Mouse (Mus musculus) liver, adult 2 months (tissue): ENCODE results near the gene Zfp618. TPM values are rescaled to one million over a fixed set of nuclear protein-coding genes. Genes with fewer than 3 reads are reported as not detected.

Experiments used
- DNase-seq: peaks from one replicate; pipeline ENCODE4 v3.0.0-alpha.2; 2011; ENCODE audit warnings: low read depth, low spot score; ENCODE audit errors: extremely low read depth
- H3K27ac ChIP-seq: fragments of 200-500 bp; replicated peaks from 2 replicates; pipeline ENCODE4 v1.5.1; 2012; ENCODE audit warnings: low read depth, mild to moderate bottlenecking, control low read depth, inconsistent platforms, low read length; ENCODE audit not compliant: insufficient read depth
- H3K27me3 ChIP-seq: fragments of 200-500 bp; 2 replicates; pipeline ENCODE4 v1.6.1; 2012; ENCODE audit warnings: mild to moderate bottlenecking, moderate library complexity, low read length, inconsistent platforms; ENCODE audit not compliant: control insufficient read depth, insufficient read depth
- H3K36me3 ChIP-seq: fragments of 200-500 bp; 2 replicates; pipeline ENCODE4 v1.6.1; 2012; ENCODE audit warnings: low read length, inconsistent platforms; ENCODE audit not compliant: control insufficient read depth, insufficient read depth
- H3K4me1 ChIP-seq: fragments of 200-500 bp; 2 replicates; pipeline ENCODE4 v1.6.1; 2011; ENCODE audit warnings: low read length; ENCODE audit not compliant: control insufficient read depth, insufficient read depth
- H3K4me3 ChIP-seq: fragments of 200-500 bp; 2 replicates; pipeline ENCODE4 v1.5.1; 2011; ENCODE audit warnings: low read depth, mild to moderate bottlenecking, control low read depth, low read length, moderate library complexity; ENCODE audit not compliant: insufficient read depth
- H3K79me2 ChIP-seq: fragments of 200-500 bp; 2 replicates; pipeline ENCODE4 v1.6.1; 2012; ENCODE audit warnings: inconsistent platforms, mild to moderate bottlenecking, low read length, moderate library complexity; ENCODE audit not compliant: control insufficient read depth, insufficient read depth
- H3K9ac ChIP-seq: fragments of 200-500 bp; 2 replicates; pipeline ENCODE4 v1.6.1; 2012; ENCODE audit warnings: low read depth, mild to moderate bottlenecking, control low read depth, inconsistent platforms, low read length
- CTCF ChIP-seq: fragments of 200-500 bp; IDR thresholded peaks from 2 replicates; pipeline ENCODE4 v1.5.1; 2011; ENCODE audit warnings: low read depth, low read length, control low read depth
- POLR2A ChIP-seq: fragments of 200-500 bp; IDR thresholded peaks from 2 replicates; pipeline ENCODE4 v1.6.1; 2011; ENCODE audit warnings: low read length, control low read depth; ENCODE audit not compliant: insufficient read depth; ENCODE audit errors: extremely low read depth
- WGBS: fragments of 180-500 bp; shearing (Covaris S2); methylation state at CpG from one replicate; pipeline ENCODE4 v1.1.7; 2018; 5-methylcytosine and 5-hydroxymethylcytosine counted together
- polyA plus RNA-seq: library from polyadenylated mRNA; depleted of rRNA; stranded (reverse); fragments of >200 nt; gene quantifications from 2 replicates; pipeline ENCODE4 v1.2.3, GENCODE M21; 2012
- total RNA-seq: library from RNA; depleted of rRNA; stranded (reverse); fragments of >200 nt; gene quantifications from 2 replicates; pipeline ENCODE4 v1.2.3, GENCODE M21; 2014

Gene Zfp618
- total and polyA plus RNA-seq, 2 experiments: 0.18 to 0.73 TPM

GRCm38 (mm10) chr4:63019428-63019858 lies 54.1 kb downstream of the Zfp618 start:
- no peak overlapping the region for H3K27ac ChIP-seq
- H3K9ac ChIP-seq: no peak overlapping the region
- H3K4me1 ChIP-seq: no peaks in the 10 kb centered on the region; the same call in 1 of the 2 replicates
- peak overlapping the region; percentile 30; the same call in 1 of the 2 replicates for H3K4me3 ChIP-seq
- H3K27me3 ChIP-seq: no peaks in the 10 kb centered on the region
- 32% methylated on average over 4 of the region's 4 CpGs for WGBS
- no peaks in the 10 kb centered on the region for H3K79me2 ChIP-seq
- no peak for TF ChIP-seq POLR2A
- TF ChIP-seq CTCF: peak; percentile 70
- H3K36me3 ChIP-seq: no peaks in the 10 kb centered on the region
- DNase-seq: peak; percentile 70

- no peak overlapping the region for H3K9ac ChIP-seq
- no peak overlapping the region for H3K27ac ChIP-seq
- no peaks in the 10 kb centered on the region for H3K36me3 ChIP-seq
- H3K79me2 ChIP-seq: no peaks in the 10 kb centered on the region
- DNase-seq: no peak
- H3K4me1 ChIP-seq: no peaks in the 10 kb centered on the region; the same call in 1 of the 2 replicates
- no peaks in the 10 kb centered on the region for H3K27me3 ChIP-seq
- WGBS: 69% methylated on average over 6 of the region's 6 CpGs
- H3K4me3 ChIP-seq: no peak overlapping the region
- TF ChIP-seq POLR2A (no peak), CTCF (no peak)
Observed at GRCm38 (mm10) chr4:63021034-63021700, 55.8 kb downstream of the Zfp618 start.

- no peaks in the 10 kb centered on the region for H3K27me3 ChIP-seq
- WGBS: 92% methylated on average over 7 of the region's 7 CpGs
- H3K4me1 ChIP-seq: no peaks in the 10 kb centered on the region; the same call in 1 of the 2 replicates
- no peaks in the 10 kb centered on the region for H3K79me2 ChIP-seq
- H3K36me3 ChIP-seq: no peaks in the 10 kb centered on the region
- H3K4me3 ChIP-seq: no peak overlapping the region
- H3K9ac ChIP-seq: no peak overlapping the region
- H3K27ac ChIP-seq: no peak overlapping the region
- DNase-seq: no peak
- no peak for TF ChIP-seq CTCF
- TF ChIP-seq POLR2A: no peak
Observed at GRCm38 (mm10) chr4:63023465-63023864, 58.1 kb downstream of the Zfp618 start.

- TF ChIP-seq CTCF: no peak
- TF ChIP-seq POLR2A: no peak
- 98% methylated on average over 7 of the region's 7 CpGs for WGBS
- H3K9ac ChIP-seq: no peak overlapping the region
- H3K27ac ChIP-seq: no peak overlapping the region
- H3K79me2 ChIP-seq: no peaks in the 10 kb centered on the region
- no peak overlapping the region for H3K4me3 ChIP-seq
- no peaks in the 10 kb centered on the region; the same call in 1 of the 2 replicates for H3K4me1 ChIP-seq
- no peaks in the 10 kb centered on the region for H3K36me3 ChIP-seq
- no peak for DNase-seq
- H3K27me3 ChIP-seq: no peaks in the 10 kb centered on the region
Observed at GRCm38 (mm10) chr4:63024098-63024497, 58.7 kb downstream of the Zfp618 start.

DNA sequence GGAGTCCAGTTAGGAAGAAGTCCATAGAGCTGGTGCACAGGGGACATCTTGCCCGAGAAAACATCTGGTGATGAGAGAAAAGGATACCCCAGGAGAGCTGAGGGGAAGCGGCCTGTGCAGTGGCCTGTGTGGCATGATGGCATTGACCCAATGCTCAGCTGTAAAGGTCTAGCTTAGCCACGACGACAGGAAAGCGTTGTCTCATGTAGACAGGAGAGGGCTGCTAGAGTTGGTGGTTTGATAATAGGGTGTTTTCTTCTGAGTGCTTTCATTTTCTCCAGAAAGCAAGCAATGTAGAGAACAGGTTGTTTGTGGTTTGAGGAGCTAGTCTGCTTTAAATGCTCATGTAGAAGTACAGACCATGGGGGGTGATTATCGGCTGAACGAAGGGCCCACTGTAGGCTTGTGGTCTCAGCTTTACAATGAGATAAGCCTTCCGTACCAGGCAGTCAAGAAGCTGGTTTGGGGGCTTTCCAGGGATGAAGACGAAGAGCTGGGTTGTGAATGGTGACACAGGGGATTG lies 59.4 kb downstream of the Zfp618 start:
- Histone ChIP-seq H3K4me1 (no peaks in the 10 kb centered on the region; the same call in 1 of the 2 replicates), H3K79me2 (no peaks in the 10 kb centered on the region), H3K27ac (no peak overlapping the region), H3K27me3 (no peaks in the 10 kb centered on the region), H3K36me3 (no peaks in the 10 kb centered on the region), H3K9ac (no peak overlapping the region), H3K4me3 (no peak overlapping the region)
- 87% methylated on average over 9 of the region's 9 CpGs for WGBS
- TF ChIP-seq CTCF (no peak), POLR2A (no peak)
- DNase-seq: no peak

GRCm38 (mm10) chr4:63025306-63025705 lies 59.9 kb downstream of the Zfp618 start:
- no peaks in the 10 kb centered on the region for H3K79me2 ChIP-seq
- no peaks in the 10 kb centered on the region for H3K4me1 ChIP-seq
- no peaks in the 10 kb centered on the region for H3K27me3 ChIP-seq
- no peak for DNase-seq
- H3K9ac ChIP-seq: no peak overlapping the region
- no peak overlapping the region for H3K27ac ChIP-seq
- no peaks in the 10 kb centered on the region for H3K36me3 ChIP-seq
- WGBS: 94% methylated on average over 9 of the region's 9 CpGs
- H3K4me3 ChIP-seq: no peak overlapping the region
- TF ChIP-seq POLR2A: no peak
- TF ChIP-seq CTCF: no peak
